Mouse (Mus musculus) layer of hippocampus, adult 9-11 months (tissue): ENCODE results near the gene March2.
"Not testable (repeated sequence)": the region's sequence is repeated elsewhere in the genome, so short reads cannot be mapped to it uniquely, and the experiment has no call there.

Source experiments
- DNase-seq: peaks from one replicate; pipeline ENCODE4 v3.0.0; 2022

The March2 gene

GRCm38 (mm10) chr17:33718384-33718881, at the start of gene March2:
March2 (minus strand) TSS chr17:33718670.
- DNase-seq = peak; percentile 98

- DNase-seq = no peak
Measured at GRCm38 (mm10) chr17:33766389-33766788, 47.9 kb upstream of the March2 start.

- peak; percentile 100 for DNase-seq
Measured at GRCm38 (mm10) chr17:33760255-33761165, 42.0 kb upstream of the March2 start, which contains the start of gene Rab11b. Rab11b (minus strand) TSS chr17:33760530.

- DNase-seq = peak; percentile 93
Measured at GRCm38 (mm10) chr17:33759767-33760254, 41.3 kb upstream of the March2 start.

GRCm38 (mm10) chr17:33757231-33757630, 38.8 kb upstream of the March2 start:
- no peak for DNase-seq

- no peak for DNase-seq
Measured at GRCm38 (mm10) chr17:33756108-33756790, 37.8 kb upstream of the March2 start.

GRCm38 (mm10) chr17:33755418-33756107, 37.1 kb upstream of the March2 start:
- DNase-seq = no peak

- no peak for DNase-seq
Measured at GRCm38 (mm10) chr17:33754656-33755055, 36.2 kb upstream of the March2 start.

- DNase-seq = no peak
Measured at GRCm38 (mm10) chr17:33752297-33752696, 33.8 kb upstream of the March2 start.

GRCm38 (mm10) chr17:33751181-33751580, 32.7 kb upstream of the March2 start:
- no peak for DNase-seq

GRCm38 (mm10) chr17:33749451-33749850, 31.0 kb upstream of the March2 start:
- DNase-seq = no peak

GRCm38 (mm10) chr17:33746011-33746410, 27.5 kb upstream of the March2 start:
- DNase-seq = no peak

GRCm38 (mm10) chr17:33744686-33745384, 26.4 kb upstream of the March2 start:
- no peak for DNase-seq

- no peak for DNase-seq
Measured at GRCm38 (mm10) chr17:33742420-33742819, 23.9 kb upstream of the March2 start.

GRCm38 (mm10) chr17:33733526-33733925, 15.1 kb upstream of the March2 start:
- DNase-seq = not testable (repeated sequence)

GRCm38 (mm10) chr17:33732556-33733083, 14.2 kb upstream of the March2 start:
- DNase-seq = not testable (repeated sequence)

GRCm38 (mm10) chr17:33729215-33729614, 10.7 kb upstream of the March2 start:
- DNase-seq = no peak

GRCm38 (mm10) chr17:33728396-33728795, 9.9 kb upstream of the March2 start:
- no peak for DNase-seq

GRCm38 (mm10) chr17:33719736-33720378, 1.4 kb upstream of the March2 start:
- no peak for DNase-seq

- DNase-seq = no peak
Measured at GRCm38 (mm10) chr17:33718944-33719725, 665 bp upstream of the March2 start.

GRCm38 (mm10) chr17:33717982-33718381, 488 bp downstream of the March2 start:
- no peak for DNase-seq
